Mouse (Mus musculus): ENCODE results near the gene Slc38a9. TPM values are rescaled to one million over a fixed set of nuclear protein-coding genes. Genes with fewer than 3 reads are reported as not detected.

The Slc38a9 gene
- polyA plus RNA-seq, 1 experiment from 2014 or later, result 19.9 TPM

DNA sequence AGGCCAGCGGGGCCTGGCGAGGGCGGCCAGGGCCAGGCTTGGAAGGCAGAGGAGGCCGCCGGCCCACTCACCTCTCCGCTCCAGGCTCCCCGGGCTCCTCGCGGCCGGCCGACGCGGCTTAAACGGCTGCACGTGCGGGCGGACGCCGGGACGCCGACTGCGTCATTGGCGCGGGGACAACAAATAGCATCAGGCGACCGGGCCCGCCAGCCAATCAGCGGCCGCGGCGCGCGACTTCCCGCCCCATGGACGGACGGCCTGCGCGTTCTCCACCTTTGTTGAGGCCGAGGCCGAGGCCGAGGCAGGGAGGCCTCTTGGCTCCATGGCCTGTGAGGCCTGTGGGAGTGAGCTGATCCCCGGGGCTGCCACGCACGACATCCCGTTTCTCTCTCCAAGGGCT is 8.3 kb upstream of the Slc38a9 start, which contains the start of gene Ddx4:
Gene Ddx4 (minus strand): TSS at position 271 of the 400 bp plus-strand sequence.
- H3K4me2 ChIP-seq, result 0 out of 2 replicates have a peak within 1 kb of the TSS, but pooled peaks have one; percentile 1
- peaks cover 6% of the 10 kb centered on the region; the same call in 1 of the 2 replicates for H3K9me3 ChIP-seq
- no peaks in the 10 kb centered on the region for H3K27me3 ChIP-seq
- no peak within 1 kb of the TSS for H3K4me3 ChIP-seq
- H3K27ac ChIP-seq (replicated peaks), result no peak within 1 kb of the TSS
- ATAC-seq (ENCODE audit: low FRiP score, low read depth), result no peak
- no peaks in the 10 kb centered on the region for H3K36me3 ChIP-seq
- no peak within 1 kb of the TSS for H3K9ac ChIP-seq
- 69% methylated on average over 45 of the region's 45 CpGs for WGBS
- no peaks in the 10 kb centered on the region for H3K4me1 ChIP-seq (replicated peaks)

- ATAC-seq (ENCODE audit: low FRiP score, low read depth), result peak; percentile 25; the same call in 1 of the 2 replicates
- Histone ChIP-seq H3K4me2 (peak overlapping the region; percentile 91), H3K4me1 (replicated peaks) (peaks cover 11% of the 10 kb centered on the region), H3K9ac (peak overlapping the region; percentile 71), H3K27ac (replicated peaks) (peak overlapping the region; percentile 78; the same call in 1 of the 2 replicates), H3K9me3 (no peaks in the 10 kb centered on the region), H3K36me3 (no peaks in the 10 kb centered on the region), H3K27me3 (no peaks in the 10 kb centered on the region), H3K4me3 (peak overlapping the region; percentile 78)
- 4% methylated on average over 10 of the region's 10 CpGs for WGBS
These were observed 471 bp upstream of the Slc38a9 start for GRCm38 (mm10) chr13:112659986-112660573.

GRCm38 (mm10) chr13:112661687-112662086 is 1.1 kb downstream of the Slc38a9 start:
- H3K4me2 ChIP-seq, result peak overlapping the region; percentile 91
- H3K9ac ChIP-seq, result no peak overlapping the region
- no peak overlapping the region for H3K27ac ChIP-seq (replicated peaks)
- H3K27me3 ChIP-seq, result no peaks in the 10 kb centered on the region
- peak overlapping the region; percentile 78; the same call in 1 of the 2 replicates for H3K4me3 ChIP-seq
- H3K9me3 ChIP-seq, result no peaks in the 10 kb centered on the region
- no peak for ATAC-seq (ENCODE audit: low FRiP score, low read depth)
- H3K36me3 ChIP-seq, result no peaks in the 10 kb centered on the region
- H3K4me1 ChIP-seq (replicated peaks), result peaks cover 11% of the 10 kb centered on the region
- 72% methylated on average over 2 of the region's 2 CpGs for WGBS

- Histone ChIP-seq H3K4me2 (no peak overlapping the region), H3K27ac (replicated peaks) (no peak overlapping the region), H3K9me3 (no peaks in the 10 kb centered on the region), H3K4me1 (replicated peaks) (peaks cover 3% of the 10 kb centered on the region), H3K9ac (no peak overlapping the region), H3K36me3 (peaks cover 10% of the 10 kb centered on the region), H3K4me3 (no peak overlapping the region), H3K27me3 (no peaks in the 10 kb centered on the region)
- ATAC-seq (ENCODE audit: low FRiP score, low read depth), result no peak
- 91% methylated on average over 10 of the region's 10 CpGs for WGBS
These were observed 6.0 kb downstream of the Slc38a9 start for GRCm38 (mm10) chr13:112666433-112667024.

DNA sequence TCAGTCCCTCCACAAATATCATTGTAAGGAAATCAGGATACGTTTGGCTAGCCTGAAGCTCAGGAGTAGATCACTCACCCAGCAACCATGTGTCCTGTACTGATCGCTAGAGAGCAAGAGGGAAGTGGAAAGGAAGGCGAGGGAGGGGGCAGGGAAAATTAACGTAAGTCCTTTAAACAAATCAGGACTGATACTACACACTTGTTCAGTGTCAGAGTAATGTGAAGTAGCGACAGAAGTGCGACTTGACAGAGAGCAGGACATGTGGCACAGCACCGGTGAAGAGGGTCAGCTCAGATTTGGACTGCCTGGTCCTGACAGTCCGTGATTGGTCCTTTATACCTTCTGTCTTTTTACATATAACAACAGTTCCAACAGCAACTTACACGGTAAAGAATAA is 6.7 kb downstream of the Slc38a9 start:
- Histone ChIP-seq H3K4me3 (no peak overlapping the region), H3K36me3 (peaks cover 14% of the 10 kb centered on the region), H3K4me1 (replicated peaks) (no peaks in the 10 kb centered on the region), H3K27me3 (no peaks in the 10 kb centered on the region), H3K9me3 (no peaks in the 10 kb centered on the region), H3K27ac (replicated peaks) (no peak overlapping the region), H3K4me2 (no peak overlapping the region), H3K9ac (no peak overlapping the region)
- 86% methylated on average over 9 of the region's 9 CpGs for WGBS
- ATAC-seq (ENCODE audit: low FRiP score, low read depth), result no peak

DNA sequence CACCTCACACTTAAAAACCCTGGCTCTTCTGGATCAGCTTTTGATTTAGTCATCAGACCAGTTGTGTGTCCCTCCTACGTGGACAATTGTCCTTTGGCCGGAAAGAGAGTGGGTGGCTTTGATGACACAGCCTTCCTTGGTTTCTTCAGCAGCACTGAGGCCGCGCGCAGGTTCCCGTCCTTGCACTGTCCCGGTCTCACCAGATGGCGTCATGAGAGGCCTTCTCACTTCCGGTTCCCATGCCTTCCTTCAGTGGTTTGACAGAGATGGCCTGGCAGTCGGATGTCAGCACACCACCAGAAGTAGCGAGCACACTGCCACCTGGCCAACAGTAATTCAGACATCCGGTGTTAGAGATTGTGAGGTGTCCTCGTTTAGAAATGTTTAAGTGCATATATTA is 11.2 kb downstream of the Slc38a9 start:
- Histone ChIP-seq H3K27ac (replicated peaks) (no peak overlapping the region), H3K4me3 (no peak overlapping the region), H3K9ac (no peak overlapping the region), H3K36me3 (peaks cover 16% of the 10 kb centered on the region), H3K4me1 (replicated peaks) (peaks cover 4% of the 10 kb centered on the region), H3K9me3 (no peaks in the 10 kb centered on the region), H3K27me3 (no peaks in the 10 kb centered on the region), H3K4me2 (no peak overlapping the region)
- ATAC-seq (ENCODE audit: low FRiP score, low read depth), result no peak
- 72% methylated on average over 13 of the region's 13 CpGs for WGBS

GRCm38 (mm10) chr13:112672797-112673196 is 12.2 kb downstream of the Slc38a9 start:
- no peak for ATAC-seq (ENCODE audit: low FRiP score, low read depth)
- no peak overlapping the region for H3K9ac ChIP-seq
- H3K4me2 ChIP-seq, result no peak overlapping the region
- H3K27ac ChIP-seq (replicated peaks), result no peak overlapping the region
- peaks cover 4% of the 10 kb centered on the region for H3K4me1 ChIP-seq (replicated peaks)
- no peaks in the 10 kb centered on the region for H3K9me3 ChIP-seq
- peaks cover 16% of the 10 kb centered on the region for H3K36me3 ChIP-seq
- H3K4me3 ChIP-seq, result no peak overlapping the region
- no peaks in the 10 kb centered on the region for H3K27me3 ChIP-seq
- 90% methylated on average over 6 of the region's 6 CpGs for WGBS

GRCm38 (mm10) chr13:112673899-112674447 is 13.4 kb downstream of the Slc38a9 start:
- H3K27ac ChIP-seq (replicated peaks), result no peak overlapping the region
- H3K4me1 ChIP-seq (replicated peaks), result peaks cover 4% of the 10 kb centered on the region
- H3K4me3 ChIP-seq, result no peak overlapping the region
- H3K9ac ChIP-seq, result no peak overlapping the region
- no peaks in the 10 kb centered on the region for H3K27me3 ChIP-seq
- no peak overlapping the region for H3K4me2 ChIP-seq
- 12% methylated on average over 9 of the region's 9 CpGs for WGBS
- no peaks in the 10 kb centered on the region for H3K9me3 ChIP-seq
- H3K36me3 ChIP-seq, result peaks cover 22% of the 10 kb centered on the region
- ATAC-seq (ENCODE audit: low FRiP score, low read depth), result peak; percentile 88

GRCm38 (mm10) chr13:112678154-112678553 is 17.6 kb downstream of the Slc38a9 start:
- Histone ChIP-seq H3K9ac (no peak overlapping the region), H3K4me3 (no peak overlapping the region), H3K27me3 (no peaks in the 10 kb centered on the region), H3K4me1 (replicated peaks) (peaks cover 4% of the 10 kb centered on the region), H3K27ac (replicated peaks) (no peak overlapping the region), H3K4me2 (no peak overlapping the region), H3K9me3 (no peaks in the 10 kb centered on the region), H3K36me3 (0 out of 2 replicates have a peak, but pooled peaks cover 7% of the 10 kb centered on the region)
- ATAC-seq (ENCODE audit: low FRiP score, low read depth), result no peak
- WGBS, result 90% methylated on average over 4 of the region's 4 CpGs

DNA sequence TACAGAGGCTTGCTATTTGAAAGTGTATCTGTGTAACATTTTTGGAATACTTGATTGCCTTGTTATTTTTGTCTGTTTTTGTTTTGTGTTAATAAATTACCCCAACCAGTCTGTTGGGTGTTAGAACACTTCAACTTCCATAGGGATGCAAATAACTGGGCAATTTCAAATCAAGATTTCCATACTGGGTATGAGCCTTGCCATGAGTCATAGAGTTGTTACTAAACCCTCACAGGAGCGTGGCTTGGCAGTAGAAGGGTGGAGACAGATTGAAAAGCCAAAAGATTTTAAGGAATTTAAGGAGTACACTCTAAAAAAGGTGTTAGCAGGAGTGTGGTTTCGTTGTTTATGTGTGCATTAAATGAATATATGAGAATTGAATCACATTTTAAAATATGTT is 22.8 kb downstream of the Slc38a9 start:
- no peak overlapping the region for H3K27ac ChIP-seq (replicated peaks)
- ATAC-seq (ENCODE audit: low FRiP score, low read depth), result no peak
- no peaks in the 10 kb centered on the region for H3K27me3 ChIP-seq
- H3K4me2 ChIP-seq, result no peak overlapping the region
- no peak overlapping the region for H3K4me3 ChIP-seq
- H3K36me3 ChIP-seq, result peaks cover 12% of the 10 kb centered on the region
- no peaks in the 10 kb centered on the region for H3K9me3 ChIP-seq
- 83% methylated on average over 2 of the region's 2 CpGs for WGBS
- H3K4me1 ChIP-seq (replicated peaks), result no peaks in the 10 kb centered on the region
- H3K9ac ChIP-seq, result no peak overlapping the region

GRCm38 (mm10) chr13:112683970-112684369 is 23.4 kb downstream of the Slc38a9 start:
- H3K9me3 ChIP-seq, result no peaks in the 10 kb centered on the region
- H3K27me3 ChIP-seq, result no peaks in the 10 kb centered on the region
- H3K27ac ChIP-seq (replicated peaks), result no peak overlapping the region
- no peak overlapping the region for H3K4me3 ChIP-seq
- no peak for ATAC-seq (ENCODE audit: low FRiP score, low read depth)
- peaks cover 9% of the 10 kb centered on the region for H3K36me3 ChIP-seq
- H3K9ac ChIP-seq, result no peak overlapping the region
- no peaks in the 10 kb centered on the region for H3K4me1 ChIP-seq (replicated peaks)
- H3K4me2 ChIP-seq, result no peak overlapping the region
- 84% methylated on average over 6 of the region's 6 CpGs for WGBS

GRCm38 (mm10) chr13:112686155-112686554 is 25.6 kb downstream of the Slc38a9 start:
- Histone ChIP-seq H3K4me1 (replicated peaks) (no peaks in the 10 kb centered on the region), H3K4me3 (no peak overlapping the region), H3K27me3 (no peaks in the 10 kb centered on the region), H3K9me3 (no peaks in the 10 kb centered on the region), H3K4me2 (no peak overlapping the region), H3K27ac (replicated peaks) (no peak overlapping the region), H3K36me3 (peaks cover 11% of the 10 kb centered on the region), H3K9ac (no peak overlapping the region)
- ATAC-seq (ENCODE audit: low FRiP score, low read depth), result no peak
- 86% methylated on average over 2 of the region's 2 CpGs for WGBS
